ENCODE assay signal across 8 mouse cellular contexts in genomic region chr9:67832046-67832605, GRCm38 (mm10). TPM values are rescaled to one million over a fixed set of nuclear protein-coding genes. Genes with fewer than 3 reads are reported as not detected.
DNase-seq lines count a peak whose midpoint lies in the region; ATAC-seq and TF ChIP-seq lines count a peak whose summit lies in the region.

Gene C2cd4a, minus strand, starts transcription at chr9:67832330.

- no peak for DNase-seq in spleen, adult 2 months (ENCODE audit: low read depth in 1 of 2, low spot score in 2 of 2)
- DNase-seq in spleen, postnatal 4 days (ENCODE audit: low spot score in 2 of 2): no peak
- DNase-seq in forebrain, embryonic 11.5 days (ENCODE audit: low spot score): peak; percentile 70
- peak; percentile 35 for DNase-seq in hindbrain, postnatal 0 days (ENCODE audit: low spot score)
- DNase-seq in T-cell, adult 2 months (ENCODE audit: low spot score): no peak

- peaks cover 12% of the 10 kb centered on the region; the same call in 1 of the 2 replicates for H3K27me3 ChIP-seq in spleen, adult 2 months (ENCODE audit: control insufficient read depth, insufficient read depth, low read length)
- H3K27me3 ChIP-seq in forebrain, embryonic 11.5 days (ENCODE audit: control insufficient read depth, insufficient read depth, low read length): peaks cover 45% of the 10 kb centered on the region
- peaks cover 4% of the 10 kb centered on the region for H3K27me3 ChIP-seq in hindbrain, postnatal 0 days (ENCODE audit: insufficient read depth, low read length)
- peaks cover 41% of the 10 kb centered on the region for H3K27me3 ChIP-seq in liver, embryonic 16.5 days (ENCODE audit: control insufficient read depth, insufficient read depth, low read depth, low read length)
- peaks cover 24% of the 10 kb centered on the region; the same call in 1 of the 2 replicates for H3K27me3 ChIP-seq in stomach, embryonic 15.5 days (replicated peaks)

- no peak for TF ChIP-seq CTCF in spleen, adult 2 months (IDR thresholded peaks at IDR 0.05; ENCODE audit: extremely low read depth, insufficient read depth, insufficient read length, insufficient replicate concordance)
- no peak for TF ChIP-seq CTCF in hindbrain, postnatal 0 days (IDR thresholded peaks at IDR 0.05; ENCODE audit: low read depth)

- ATAC-seq in forebrain, embryonic 11.5 days (replicated peaks; ENCODE audit: low FRiP score): no peak
- ATAC-seq in hindbrain, postnatal 0 days: no peak
- no peak for ATAC-seq in liver, embryonic 16.5 days (ENCODE audit: low read depth)
- no peak for ATAC-seq in stomach, embryonic 15.5 days (ENCODE audit: insufficient read depth, low FRiP score, low read depth)
- no peak for ATAC-seq in granulocyte monocyte progenitor cell, adult 5-6 weeks (replicated peaks; ENCODE audit: poor library complexity, severe bottlenecking)

- no peak for TF ChIP-seq POLR2A in spleen, adult 2 months (IDR thresholded peaks at IDR 0.05; ENCODE audit: low read depth, low read length)

- peak within 1 kb of the TSS; percentile 9; the same call in 1 of the 2 replicates for H3K4me3 ChIP-seq in spleen, adult 2 months (ENCODE audit: extremely low read depth, insufficient read depth, insufficient read length)
- peak within 1 kb of the TSS; percentile 43 for H3K4me3 ChIP-seq in forebrain, embryonic 11.5 days (ENCODE audit: low read depth, low read length)
- H3K4me3 ChIP-seq in hindbrain, postnatal 0 days (ENCODE audit: low read length): peak within 1 kb of the TSS; percentile 51
- peak within 1 kb of the TSS; percentile 63 for H3K4me3 ChIP-seq in liver, embryonic 16.5 days (ENCODE audit: low read depth, low read length)
- H3K4me3 ChIP-seq in stomach, embryonic 15.5 days (replicated peaks): peak within 1 kb of the TSS; percentile 50

- H3K9ac ChIP-seq in forebrain, embryonic 11.5 days (ENCODE audit: low read length): no peak within 1 kb of the TSS; the same call in 1 of the 2 replicates
- peak within 1 kb of the TSS; percentile 47; the same call in 1 of the 2 replicates for H3K9ac ChIP-seq in hindbrain, postnatal 0 days (replicated peaks; ENCODE audit: low read length)
- H3K9ac ChIP-seq in liver, embryonic 16.5 days (ENCODE audit: low read depth, low read length): peak within 1 kb of the TSS; percentile 31; the same call in 1 of the 2 replicates
- peak within 1 kb of the TSS; percentile 22; the same call in 1 of the 2 replicates for H3K9ac ChIP-seq in stomach, embryonic 15.5 days

- no peak within 1 kb of the TSS for H3K27ac ChIP-seq in spleen, adult 2 months (ENCODE audit: insufficient read depth, low read length)
- no peak within 1 kb of the TSS for H3K27ac ChIP-seq in forebrain, embryonic 11.5 days (ENCODE audit: low read depth, low read length)
- H3K27ac ChIP-seq in hindbrain, postnatal 0 days: no peak within 1 kb of the TSS
- H3K27ac ChIP-seq in liver, embryonic 16.5 days (ENCODE audit: low read length): no peak within 1 kb of the TSS
- H3K27ac ChIP-seq in stomach, embryonic 15.5 days: peak within 1 kb of the TSS; percentile 1; the same call in 1 of the 2 replicates

- peak within 1 kb of the TSS; percentile 71 for H3K4me2 ChIP-seq in forebrain, embryonic 11.5 days (ENCODE audit: low read depth, low read length, severe bottlenecking)
- H3K4me2 ChIP-seq in hindbrain, postnatal 0 days (ENCODE audit: low read depth, low read length): peak within 1 kb of the TSS; percentile 64
- peak within 1 kb of the TSS; percentile 87 for H3K4me2 ChIP-seq in liver, embryonic 16.5 days (ENCODE audit: low read depth, low read length)
- H3K4me2 ChIP-seq in stomach, embryonic 15.5 days: peak within 1 kb of the TSS; percentile 91

- 7% methylated on average over 20 of the region's 20 CpGs for WGBS in spleen, adult 2 months
- 4% methylated on average over 20 of the region's 20 CpGs for WGBS in forebrain, embryonic 11.5 days
- 4% methylated on average over 20 of the region's 20 CpGs for WGBS in hindbrain, postnatal 0 days
- 6% methylated on average over 20 of the region's 20 CpGs for WGBS in liver, embryonic 16.5 days (ENCODE audit: insufficient replicate concordance)
- WGBS in stomach, embryonic 15.5 days: 3% methylated on average over 20 of the region's 20 CpGs

- H3K4me1 ChIP-seq in spleen, adult 2 months (ENCODE audit: control insufficient read depth, insufficient read depth, insufficient read length): peaks cover 6% of the 10 kb centered on the region; the same call in 1 of the 2 replicates
- H3K4me1 ChIP-seq in forebrain, embryonic 11.5 days (replicated peaks; ENCODE audit: control insufficient read depth, insufficient read depth, low read length): peaks cover 11% of the 10 kb centered on the region; the same call in 1 of the 2 replicates
- H3K4me1 ChIP-seq in hindbrain, postnatal 0 days (ENCODE audit: insufficient read depth, low read length): no peaks in the 10 kb centered on the region
- H3K4me1 ChIP-seq in liver, embryonic 16.5 days (ENCODE audit: control insufficient read depth, low read depth, low read length): peaks cover 5% of the 10 kb centered on the region
- peaks cover 15% of the 10 kb centered on the region; the same call in 1 of the 2 replicates for H3K4me1 ChIP-seq in stomach, embryonic 15.5 days

- no peaks in the 10 kb centered on the region for H3K36me3 ChIP-seq in spleen, adult 2 months (ENCODE audit: control insufficient read depth, insufficient read depth, low read length)
- no peaks in the 10 kb centered on the region for H3K36me3 ChIP-seq in forebrain, embryonic 11.5 days (ENCODE audit: control insufficient read depth, insufficient read depth, low read length)
- H3K36me3 ChIP-seq in hindbrain, postnatal 0 days (ENCODE audit: insufficient read depth, low read length): no peaks in the 10 kb centered on the region
- no peaks in the 10 kb centered on the region for H3K36me3 ChIP-seq in liver, embryonic 16.5 days (ENCODE audit: control insufficient read depth, insufficient read depth)
- H3K36me3 ChIP-seq in stomach, embryonic 15.5 days: no peaks in the 10 kb centered on the region

- no peaks in the 10 kb centered on the region for H3K9me3 ChIP-seq in forebrain, embryonic 11.5 days (ENCODE audit: control insufficient read depth, low read length)
- H3K9me3 ChIP-seq in hindbrain, postnatal 0 days (ENCODE audit: low read length): no peaks in the 10 kb centered on the region
- no peaks in the 10 kb centered on the region for H3K9me3 ChIP-seq in liver, embryonic 16.5 days (replicated peaks; ENCODE audit: control insufficient read depth, low read length)
- no peaks in the 10 kb centered on the region for H3K9me3 ChIP-seq in stomach, embryonic 15.5 days

RNA-seq across cellular contexts. Expression of gene C2cd4a, which starts in this region (rescaled TPM):
- 0.13 and 1.4 TPM in 2 replicates for polyA plus RNA-seq in spleen, adult 2 months (2012; rRNA removed)
- polyA plus RNA-seq in forebrain, embryonic 11.5 days (2014; fragmentation: Nextera tagmentation; extraction: Ambion mirVana): 0.13 and 0.25 TPM in 2 replicates
- 4.4 TPM in 1 of 2 replicates, not detected in the other for total RNA-seq in hindbrain, postnatal 0 days (2014; rRNA removed)
- 0.54 and 0.59 TPM in 2 replicates for polyA plus RNA-seq in hindbrain, postnatal 0 days (2015; fragmentation: Nextera tagmentation; extraction: Ambion mirVana)
- polyA plus RNA-seq in liver, embryonic 16.5 days (2015; fragmentation: Nextera tagmentation; extraction: Ambion mirVana): 0.09 and 0.21 TPM in 2 replicates
- polyA plus RNA-seq in stomach, embryonic 15.5 days (2015; fragmentation: Nextera tagmentation; extraction: Ambion mirVana): 1.9 and 2.7 TPM in 2 replicates
- total RNA-seq in granulocyte monocyte progenitor cell, adult 5-6 weeks (2014; fragmentation: Nextera tagmentation): not detected in 2 replicates
- not detected in 2 replicates for total RNA-seq in granulocyte monocyte progenitor cell, adult 5-6 weeks (2017)

Comparison
In these comparisons a context has a peak if more than half of its experiments do, and no peak if none do; other contexts are left out.
1. Peak in DNase-seq, H3K4me3 ChIP-seq and H3K4me2 ChIP-seq in forebrain, embryonic 11.5 days; RNA of the gene not detected or under 1 TPM.
2. H3K4me3 ChIP-seq: peak in every context shown above with its lines; median percentile 63 in liver, embryonic 16.5 days; 51 in hindbrain, postnatal 0 days; 50 in stomach, embryonic 15.5 days; 43 in forebrain, embryonic 11.5 days; 9 in spleen, adult 2 months.